Mouse (Mus musculus): Measurements from ENCODE around the gene Atp6v1e2. TPM values are rescaled to one million over a fixed set of nuclear protein-coding genes. Genes with fewer than 3 reads are reported as not detected.

The Atp6v1e2 gene
- total and polyA plus RNA-seq, 3 experiments: not detected

DNA sequence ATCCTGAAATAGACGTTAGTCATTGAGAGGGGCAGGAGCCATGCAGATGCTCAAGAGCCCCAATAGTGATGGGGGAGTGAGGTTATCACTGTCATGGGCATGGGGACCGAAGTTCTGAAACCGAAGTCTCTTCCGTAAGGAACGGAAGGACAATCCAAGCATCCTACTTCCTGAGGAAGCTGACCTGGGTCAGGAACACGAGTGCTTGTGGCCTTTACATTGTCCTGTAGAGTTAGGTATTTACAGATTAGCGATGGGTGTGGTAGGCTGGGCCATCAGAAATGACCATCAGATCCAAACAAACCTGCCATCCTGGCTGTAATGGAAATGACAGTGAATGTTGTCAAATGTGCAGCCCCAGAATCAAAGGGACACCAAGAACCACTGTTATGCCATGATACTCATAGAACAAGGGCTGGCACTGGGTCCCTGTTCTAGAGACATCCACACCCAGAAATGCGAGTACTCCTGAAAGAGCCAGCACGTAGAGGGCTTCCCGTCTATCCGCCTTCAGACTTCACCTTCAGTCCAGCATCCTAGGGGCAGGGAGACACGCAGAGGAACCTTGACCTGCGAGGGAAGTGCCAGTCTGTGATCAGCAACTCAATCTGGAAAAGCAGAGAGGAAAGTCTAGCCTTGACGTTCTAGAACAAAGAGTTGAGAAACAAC is 45.2 kb downstream of the Atp6v1e2 start:
- H3K27me3 ChIP-seq (replicated peaks): no peaks in the 10 kb centered on the region
- TF ChIP-seq CTCF (conservative IDR thresholded peaks at IDR 0.05 in 1 of 2, IDR thresholded peaks at IDR 0.05 in 1 of 2; ENCODE audit: low read depth in 2 of 2, low read length in 2 of 2): no peak
- TF ChIP-seq NELFE (IDR thresholded peaks at IDR 0.05; ENCODE audit: low read depth, low read length): no peak
- H3K79me2 ChIP-seq (replicated peaks; ENCODE audit: control insufficient read depth, extremely low read depth, insufficient read depth, poor library complexity, severe bottlenecking): no peaks in the 10 kb centered on the region
- no peaks in the 10 kb centered on the region for H3K36me3 ChIP-seq (replicated peaks in 1 of 2; ENCODE audit: control insufficient read depth in 1 of 2, insufficient read depth in 1 of 2, low read length in 1 of 2)
- in situ Hi-C loops (cut with MboI; ENCODE audit: low pct_ligation_motif_present, low pct_unique_long_range_greater_than_20kb, low sequenced_read_pairs): loop anchor here (10.0 to 25.0 kb wide), 2 partner anchors 660 to 738 kb away; partner anchors contain the start of gene Prkce
- H3K9me3 ChIP-seq (replicated peaks; ENCODE audit: low read length): no peaks in the 10 kb centered on the region
- dilution Hi-C loops (cut with MboI; ENCODE audit: extremely low pct_ligation_motif_present, extremely low pct_unique_long_range_greater_than_20kb, low sequenced_read_pairs): no loop called here
- H3K4me2 ChIP-seq (ENCODE audit: insufficient read depth, low read depth, poor library complexity, severe bottlenecking): no peak overlapping the region
- H3K4me3 ChIP-seq (replicated peaks in 1 of 3; ENCODE audit: low read depth in 2 of 3, low read length in 2 of 3, poor library complexity in 1 of 3): no peak overlapping the region
- peaks cover 7 to 22% of the 10 kb centered on the region in 2 experiments for H3K4me1 ChIP-seq (ENCODE audit: control insufficient read depth in 1 of 2, insufficient read depth in 2 of 2)
- no peak overlapping the region for H3K9ac ChIP-seq (ENCODE audit: insufficient read depth, low read depth)
- no peak overlapping the region for H3K27ac ChIP-seq (ENCODE audit: insufficient read depth, low read depth)
- no peak for DNase-seq (ENCODE audit: extremely low read depth)

- Histone ChIP-seq H3K79me2 (replicated peaks; ENCODE audit: control insufficient read depth, extremely low read depth, insufficient read depth, poor library complexity, severe bottlenecking) (no peaks in the 10 kb centered on the region), H3K4me2 (ENCODE audit: insufficient read depth, low read depth, poor library complexity, severe bottlenecking) (no peak overlapping the region), H3K4me1 (ENCODE audit: control insufficient read depth in 1 of 2, insufficient read depth in 2 of 2) (peaks cover 7 to 17% of the 10 kb centered on the region in 2 experiments), H3K9ac (ENCODE audit: insufficient read depth, low read depth) (no peak overlapping the region), H3K27ac (ENCODE audit: insufficient read depth, low read depth) (no peak overlapping the region), H3K9me3 (replicated peaks; ENCODE audit: low read length) (no peaks in the 10 kb centered on the region), H3K4me3 (replicated peaks in 1 of 3; ENCODE audit: low read depth in 2 of 3, low read length in 2 of 3, poor library complexity in 1 of 3) (no peak overlapping the region), H3K27me3 (replicated peaks) (no peaks in the 10 kb centered on the region), H3K36me3 (replicated peaks in 1 of 2; ENCODE audit: control insufficient read depth in 1 of 2, insufficient read depth in 1 of 2, low read length in 1 of 2) (no peaks in the 10 kb centered on the region)
- in situ Hi-C loops (cut with MboI; ENCODE audit: low pct_ligation_motif_present, low pct_unique_long_range_greater_than_20kb, low sequenced_read_pairs) (loop anchor here (10.0 to 25.0 kb wide), 2 partner anchors 662 to 736 kb away; partner anchors contain the start of gene Prkce), dilution Hi-C loops (cut with MboI; ENCODE audit: extremely low pct_ligation_motif_present, extremely low pct_unique_long_range_greater_than_20kb, low sequenced_read_pairs) (no loop called here)
- TF ChIP-seq TCF12 (IDR thresholded peaks at IDR 0.05; ENCODE audit: low read depth, low read length) (no peak), ZMIZ1 (IDR thresholded peaks at IDR 0.05; ENCODE audit: low read depth, low read length) (no peak), ZNF384 (IDR thresholded peaks at IDR 0.05; ENCODE audit: low read depth, low read length) (no peak), CTCF (conservative IDR thresholded peaks at IDR 0.05 in 1 of 2, IDR thresholded peaks at IDR 0.05 in 1 of 2; ENCODE audit: low read depth in 2 of 2, low read length in 2 of 2) (no peak), IRF4 (IDR thresholded peaks at IDR 0.05; ENCODE audit: low read depth, low read length) (no peak), MEF2A (IDR thresholded peaks at IDR 0.05; ENCODE audit: borderline replicate concordance, low read depth, low read length) (no peak), RAD21 (IDR thresholded peaks at IDR 0.05; ENCODE audit: low read depth, low read length) (no peak), CHD2 (IDR thresholded peaks at IDR 0.05; ENCODE audit: low read length) (no peak), BHLHE40 (IDR thresholded peaks at IDR 0.05; ENCODE audit: low read depth, low read length) (no peak), SIN3A (IDR thresholded peaks at IDR 0.05; ENCODE audit: low read length) (no peak), JUN (IDR thresholded peaks at IDR 0.05; ENCODE audit: insufficient read depth, low read depth, low read length) (no peak), MAFK (IDR thresholded peaks at IDR 0.05; ENCODE audit: insufficient replicate concordance, low read length) (no peak), MXI1 (IDR thresholded peaks at IDR 0.05; ENCODE audit: low read depth, low read length) (no peak), JUND (conservative IDR thresholded peaks at IDR 0.05; ENCODE audit: low read depth, low read length) (no peak), USF1 (IDR thresholded peaks at IDR 0.05; ENCODE audit: low read depth, low read length) (no peak), ZC3H11A (IDR thresholded peaks at IDR 0.05; ENCODE audit: low read depth, low read length) (no peak), GABPA (IDR thresholded peaks at IDR 0.05; ENCODE audit: insufficient replicate concordance, low read depth, low read length) (no peak), CHD1 (IDR thresholded peaks at IDR 0.05; ENCODE audit: low read depth, low read length) (no peak)
- DNase-seq (ENCODE audit: extremely low read depth): no peak
Observed at GRCm38 (mm10) chr17:86900564-86900963, 47.1 kb downstream of the Atp6v1e2 start.
